Mouse (Mus musculus): ENCODE measurements around the gene Cdh23. TPM values are rescaled to one million over a fixed set of nuclear protein-coding genes. Genes with fewer than 3 reads are reported as not detected.

The Cdh23 gene
- polyA plus RNA-seq, 1 experiment from 2014 or later, result 4.7 TPM

GRCm38 (mm10) chr10:60373937-60374578 is 322.2 kb downstream of the Cdh23 start:
- Histone ChIP-seq H3K36me3 (ENCODE audit: control insufficient read depth, insufficient read depth, low read length) (no peaks in the 10 kb centered on the region), H3K4me3 (ENCODE audit: low read depth, low read length) (no peak overlapping the region), H3K9me3 (replicated peaks; ENCODE audit: control insufficient read depth, low read length, poor library complexity, severe bottlenecking) (no peaks in the 10 kb centered on the region), H3K4me1 (ENCODE audit: control insufficient read depth, insufficient read depth, low read length) (no peaks in the 10 kb centered on the region), H3K27me3 (ENCODE audit: control insufficient read depth, insufficient read depth, low read depth, low read length) (no peaks in the 10 kb centered on the region), H3K4me2 (ENCODE audit: low read length) (no peak overlapping the region), H3K9ac (ENCODE audit: low read depth, low read length) (no peak overlapping the region), H3K27ac (ENCODE audit: low read length) (no peak overlapping the region)
- WGBS, result 62% methylated on average over 8 of the region's 8 CpGs
- ATAC-seq, result no peak

- Histone ChIP-seq H3K36me3 (ENCODE audit: control insufficient read depth, insufficient read depth, low read length) (no peaks in the 10 kb centered on the region), H3K9ac (ENCODE audit: low read depth, low read length) (no peak overlapping the region), H3K27me3 (ENCODE audit: control insufficient read depth, insufficient read depth, low read depth, low read length) (no peaks in the 10 kb centered on the region), H3K4me2 (ENCODE audit: low read length) (no peak overlapping the region), H3K9me3 (replicated peaks; ENCODE audit: control insufficient read depth, low read length, poor library complexity, severe bottlenecking) (no peaks in the 10 kb centered on the region), H3K27ac (ENCODE audit: low read length) (no peak overlapping the region), H3K4me3 (ENCODE audit: low read depth, low read length) (no peak overlapping the region), H3K4me1 (ENCODE audit: control insufficient read depth, insufficient read depth, low read length) (no peaks in the 10 kb centered on the region)
- ATAC-seq, result no peak
- 80% methylated on average over 6 of the region's 6 CpGs for WGBS
These were observed 322.8 kb downstream of the Cdh23 start for GRCm38 (mm10) chr10:60373543-60373936.

- H3K4me1 ChIP-seq (ENCODE audit: control insufficient read depth, insufficient read depth, low read length), result no peaks in the 10 kb centered on the region
- H3K27me3 ChIP-seq (ENCODE audit: control insufficient read depth, insufficient read depth, low read depth, low read length), result no peaks in the 10 kb centered on the region
- H3K4me2 ChIP-seq (ENCODE audit: low read length), result no peak overlapping the region
- WGBS, result 77% methylated on average over 5 of the region's 5 CpGs
- H3K9me3 ChIP-seq (replicated peaks; ENCODE audit: control insufficient read depth, low read length, poor library complexity, severe bottlenecking), result no peaks in the 10 kb centered on the region
- H3K36me3 ChIP-seq (ENCODE audit: control insufficient read depth, insufficient read depth, low read length), result no peaks in the 10 kb centered on the region
- no peak for ATAC-seq
- H3K27ac ChIP-seq (ENCODE audit: low read length), result no peak overlapping the region
- H3K9ac ChIP-seq (ENCODE audit: low read depth, low read length), result no peak overlapping the region
- H3K4me3 ChIP-seq (ENCODE audit: low read depth, low read length), result no peak overlapping the region
These were observed 324.5 kb downstream of the Cdh23 start for GRCm38 (mm10) chr10:60371596-60372386.

GRCm38 (mm10) chr10:60370601-60371061 is 325.7 kb downstream of the Cdh23 start:
- H3K9ac ChIP-seq (ENCODE audit: low read depth, low read length), result no peak overlapping the region
- no peaks in the 10 kb centered on the region for H3K36me3 ChIP-seq (ENCODE audit: control insufficient read depth, insufficient read depth, low read length)
- no peak for ATAC-seq
- H3K4me1 ChIP-seq (ENCODE audit: control insufficient read depth, insufficient read depth, low read length), result no peaks in the 10 kb centered on the region
- H3K4me2 ChIP-seq (ENCODE audit: low read length), result no peak overlapping the region
- 74% methylated on average over 5 of the region's 5 CpGs for WGBS
- H3K9me3 ChIP-seq (replicated peaks; ENCODE audit: control insufficient read depth, low read length, poor library complexity, severe bottlenecking), result no peaks in the 10 kb centered on the region
- no peak overlapping the region for H3K4me3 ChIP-seq (ENCODE audit: low read depth, low read length)
- no peak overlapping the region for H3K27ac ChIP-seq (ENCODE audit: low read length)
- no peaks in the 10 kb centered on the region for H3K27me3 ChIP-seq (ENCODE audit: control insufficient read depth, insufficient read depth, low read depth, low read length)

- no peak overlapping the region for H3K9ac ChIP-seq (ENCODE audit: low read depth, low read length)
- no peaks in the 10 kb centered on the region for H3K9me3 ChIP-seq (replicated peaks; ENCODE audit: control insufficient read depth, low read length, poor library complexity, severe bottlenecking)
- no peaks in the 10 kb centered on the region for H3K36me3 ChIP-seq (ENCODE audit: control insufficient read depth, insufficient read depth, low read length)
- no peak overlapping the region for H3K27ac ChIP-seq (ENCODE audit: low read length)
- no peak overlapping the region for H3K4me3 ChIP-seq (ENCODE audit: low read depth, low read length)
- no peak overlapping the region for H3K4me2 ChIP-seq (ENCODE audit: low read length)
- H3K27me3 ChIP-seq (ENCODE audit: control insufficient read depth, insufficient read depth, low read depth, low read length), result no peaks in the 10 kb centered on the region
- no peak for ATAC-seq
- no peaks in the 10 kb centered on the region for H3K4me1 ChIP-seq (ENCODE audit: control insufficient read depth, insufficient read depth, low read length)
- WGBS, result 61% methylated on average over 2 of the region's 2 CpGs
These were observed 326.2 kb downstream of the Cdh23 start for GRCm38 (mm10) chr10:60370098-60370497.

- 91% methylated on average over 6 of the region's 6 CpGs for WGBS
- Histone ChIP-seq H3K27ac (ENCODE audit: low read length) (no peak overlapping the region), H3K4me3 (ENCODE audit: low read depth, low read length) (no peak overlapping the region), H3K9me3 (replicated peaks; ENCODE audit: control insufficient read depth, low read length, poor library complexity, severe bottlenecking) (no peaks in the 10 kb centered on the region), H3K4me1 (ENCODE audit: control insufficient read depth, insufficient read depth, low read length) (no peaks in the 10 kb centered on the region), H3K36me3 (ENCODE audit: control insufficient read depth, insufficient read depth, low read length) (no peaks in the 10 kb centered on the region), H3K4me2 (ENCODE audit: low read length) (no peak overlapping the region), H3K9ac (ENCODE audit: low read depth, low read length) (no peak overlapping the region), H3K27me3 (ENCODE audit: control insufficient read depth, insufficient read depth, low read depth, low read length) (no peaks in the 10 kb centered on the region)
- no peak for ATAC-seq
These were observed 326.9 kb downstream of the Cdh23 start for GRCm38 (mm10) chr10:60369405-60369804.

- Histone ChIP-seq H3K4me2 (ENCODE audit: low read length) (no peak overlapping the region), H3K27me3 (ENCODE audit: control insufficient read depth, insufficient read depth, low read depth, low read length) (no peaks in the 10 kb centered on the region), H3K36me3 (ENCODE audit: control insufficient read depth, insufficient read depth, low read length) (no peaks in the 10 kb centered on the region), H3K4me3 (ENCODE audit: low read depth, low read length) (no peak overlapping the region), H3K9me3 (replicated peaks; ENCODE audit: control insufficient read depth, low read length, poor library complexity, severe bottlenecking) (no peaks in the 10 kb centered on the region), H3K9ac (ENCODE audit: low read depth, low read length) (no peak overlapping the region), H3K27ac (ENCODE audit: low read length) (no peak overlapping the region), H3K4me1 (ENCODE audit: control insufficient read depth, insufficient read depth, low read length) (no peaks in the 10 kb centered on the region)
- 79% methylated on average over 4 of the region's 4 CpGs for WGBS
- no peak for ATAC-seq
These were observed 328.4 kb downstream of the Cdh23 start for GRCm38 (mm10) chr10:60367904-60368303.

GRCm38 (mm10) chr10:60367145-60367544 is 329.1 kb downstream of the Cdh23 start:
- 83% methylated on average over 2 of the region's 2 CpGs for WGBS
- no peaks in the 10 kb centered on the region for H3K27me3 ChIP-seq (ENCODE audit: control insufficient read depth, insufficient read depth, low read depth, low read length)
- H3K4me1 ChIP-seq (ENCODE audit: control insufficient read depth, insufficient read depth, low read length), result no peaks in the 10 kb centered on the region
- H3K4me3 ChIP-seq (ENCODE audit: low read depth, low read length), result no peak overlapping the region
- no peak for ATAC-seq
- H3K4me2 ChIP-seq (ENCODE audit: low read length), result no peak overlapping the region
- H3K9ac ChIP-seq (ENCODE audit: low read depth, low read length), result no peak overlapping the region
- H3K36me3 ChIP-seq (ENCODE audit: control insufficient read depth, insufficient read depth, low read length), result no peaks in the 10 kb centered on the region
- H3K9me3 ChIP-seq (replicated peaks; ENCODE audit: control insufficient read depth, low read length, poor library complexity, severe bottlenecking), result no peaks in the 10 kb centered on the region
- H3K27ac ChIP-seq (ENCODE audit: low read length), result no peak overlapping the region

- ATAC-seq, result no peak
- WGBS, result 57% methylated on average over 6 of the region's 6 CpGs
- Histone ChIP-seq H3K4me2 (ENCODE audit: low read length) (no peak overlapping the region), H3K4me1 (ENCODE audit: control insufficient read depth, insufficient read depth, low read length) (peaks cover 4% of the 10 kb centered on the region; the same call in 1 of the 2 replicates), H3K9me3 (replicated peaks; ENCODE audit: control insufficient read depth, low read length, poor library complexity, severe bottlenecking) (no peaks in the 10 kb centered on the region), H3K27me3 (ENCODE audit: control insufficient read depth, insufficient read depth, low read depth, low read length) (no peaks in the 10 kb centered on the region), H3K4me3 (ENCODE audit: low read depth, low read length) (no peak overlapping the region), H3K9ac (ENCODE audit: low read depth, low read length) (no peak overlapping the region), H3K36me3 (ENCODE audit: control insufficient read depth, insufficient read depth, low read length) (no peaks in the 10 kb centered on the region), H3K27ac (ENCODE audit: low read length) (no peak overlapping the region)
These were observed 332.9 kb downstream of the Cdh23 start for GRCm38 (mm10) chr10:60363426-60363825.
